Mouse (Mus musculus): ENCODE measurements around the gene Crybg3.

DNA sequence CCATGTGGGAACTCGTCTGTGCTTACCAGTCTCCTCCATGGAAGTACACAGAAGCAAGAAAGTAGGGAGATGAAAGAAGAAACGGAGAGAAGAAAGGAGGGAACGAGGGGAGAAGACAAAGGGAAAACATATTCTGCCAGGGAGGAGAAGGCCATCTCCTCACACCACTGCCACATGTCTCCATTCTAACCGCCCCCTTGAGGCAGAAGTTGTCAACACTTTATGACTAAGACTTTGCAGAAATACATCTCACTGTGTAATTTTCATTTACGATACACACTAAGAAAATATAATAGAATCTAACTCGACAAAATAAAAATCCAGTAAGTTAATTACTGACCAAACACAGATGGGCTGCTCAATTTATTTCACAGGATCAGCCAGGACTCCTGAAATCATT is 73.8 kb downstream of the Crybg3 start:
- TF ChIP-seq POLR2A (IDR thresholded peaks at IDR 0.05; ENCODE audit: insufficient read length, low read depth) (no peak), CEBPB (IDR thresholded peaks at IDR 0.05; ENCODE audit: insufficient read depth, poor library complexity, severe bottlenecking) (no peak), REST (IDR thresholded peaks at IDR 0.05; ENCODE audit: insufficient read depth, insufficient read length) (no peak), MYOD1 (IDR thresholded peaks at IDR 0.05; ENCODE audit: control insufficient read depth in 1 of 3, insufficient read length in 2 of 3, low read depth in 2 of 3) (no peak), POLR2AphosphoS2 (IDR thresholded peaks at IDR 0.05; ENCODE audit: insufficient read length, low read depth) (no peak), TCF12 (IDR thresholded peaks at IDR 0.05; ENCODE audit: insufficient read depth, poor library complexity, severe bottlenecking) (no peak), MAX (IDR thresholded peaks at IDR 0.05; ENCODE audit: low read depth) (no peak), MYOG (IDR thresholded peaks at IDR 0.05; ENCODE audit: control insufficient read depth in 1 of 3, insufficient read depth in 1 of 3, insufficient read length in 2 of 3, low read depth in 2 of 3) (no peak)
